Mouse (Mus musculus) brain, embryonic 14.5 days (tissue): Measurements from ENCODE around the gene Spag9. TPM values are rescaled to one million over a fixed set of nuclear protein-coding genes. Genes with fewer than 3 reads are reported as not detected.
A peak's percentile ranks its signal among the peaks of the same experiment; 100 is the strongest.

Experiments
- DNase-seq: peaks from one replicate; pipeline ENCODE4 v3.0.0-alpha.2; 2011; ENCODE audit warnings: low read depth
- CTCF ChIP-seq: fragments of 200-500 bp; IDR thresholded peaks from 2 replicates; pipeline ENCODE4 v1.5.1; 2012; ENCODE audit warnings: inconsistent platforms, mild to moderate bottlenecking, moderate library complexity, borderline replicate concordance; ENCODE audit not compliant: insufficient read depth, insufficient read length; ENCODE audit errors: extremely low read depth
- POLR2A ChIP-seq: fragments of 200-500 bp; IDR thresholded peaks from 2 replicates; pipeline ENCODE4 v1.6.1; 2012; ENCODE audit warnings: mild to moderate bottlenecking, inconsistent platforms, borderline replicate concordance; ENCODE audit not compliant: poor library complexity, insufficient read depth, insufficient read length, severe bottlenecking; ENCODE audit errors: extremely low read depth
- polyA plus RNA-seq: library from polyadenylated mRNA; depleted of rRNA; stranded (reverse); fragments of >200 nt; gene quantifications from 2 replicates; pipeline ENCODE4 v1.2.3, GENCODE M21; 2012

Gene Spag9
- polyA plus RNA-seq, 1 experiment, result 112 TPM

DNA sequence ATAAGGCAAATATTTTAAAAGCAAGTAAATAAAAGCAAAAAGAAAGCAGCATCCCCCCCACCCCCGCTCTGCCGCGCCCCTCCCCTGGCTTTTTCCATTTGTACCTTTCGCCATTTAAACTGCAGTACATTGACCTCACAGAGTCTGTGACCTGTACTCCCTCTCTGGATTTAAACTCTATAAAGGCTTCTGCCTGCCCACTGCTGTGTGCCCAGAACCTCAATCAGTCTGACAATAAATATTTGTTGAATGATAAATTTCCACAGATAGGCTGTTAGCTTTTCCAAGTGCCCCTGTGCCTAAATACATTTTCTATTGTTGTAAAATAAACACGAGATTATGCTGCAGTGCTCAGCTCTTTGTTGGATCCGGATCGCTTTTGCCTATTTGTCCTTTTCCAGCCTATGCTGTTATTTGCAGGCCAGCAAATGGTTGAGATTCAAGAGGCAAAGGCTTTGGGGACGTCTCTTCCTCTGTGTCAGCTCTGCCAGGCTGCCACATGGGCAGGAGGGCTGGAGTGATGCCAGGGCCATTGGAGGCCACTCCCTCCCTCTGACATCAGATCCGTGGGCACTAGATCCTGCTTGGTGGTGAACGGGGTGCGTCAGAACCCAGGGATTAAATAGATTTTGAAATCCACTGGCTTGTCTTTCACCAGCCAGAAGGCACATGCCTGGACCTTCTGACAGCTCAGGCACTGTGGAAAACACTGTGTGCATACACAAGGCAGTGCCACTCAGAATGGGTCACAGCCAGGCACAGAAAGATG lies 149.1 kb downstream of the Spag9 start:
- TF ChIP-seq POLR2A, result no peak
- TF ChIP-seq CTCF, result no peak
- DNase-seq, result peak; percentile 92

DNA sequence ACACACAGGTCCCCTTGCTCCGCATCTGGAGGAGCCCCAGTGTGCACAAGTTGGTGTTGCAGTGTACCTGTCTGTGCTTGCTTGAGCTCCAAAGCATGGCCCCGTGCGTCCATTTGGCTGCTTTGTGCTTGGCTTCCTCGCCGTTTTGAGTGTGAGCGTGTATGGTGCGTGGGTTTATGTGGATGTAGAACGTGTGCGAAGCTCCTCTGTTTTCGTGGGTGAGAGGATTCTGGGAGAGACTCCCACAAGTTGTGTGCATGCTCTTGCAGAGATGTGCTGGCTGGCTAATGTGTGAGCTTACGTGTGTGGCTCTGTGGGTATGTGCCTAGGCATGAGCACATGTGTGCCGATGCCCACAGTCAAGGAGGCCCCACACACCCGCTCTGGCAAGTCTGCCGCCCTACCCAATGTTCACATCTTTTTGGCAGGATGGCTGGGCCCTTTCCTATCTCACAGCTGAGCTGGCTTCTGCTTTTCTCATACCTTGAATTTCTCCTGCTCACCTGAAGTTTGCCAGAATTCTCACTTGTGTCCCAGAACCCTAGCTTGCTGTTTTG lies 150.2 kb downstream of the Spag9 start:
- no peak for DNase-seq
- no peak for TF ChIP-seq CTCF
- TF ChIP-seq POLR2A, result no peak

DNA sequence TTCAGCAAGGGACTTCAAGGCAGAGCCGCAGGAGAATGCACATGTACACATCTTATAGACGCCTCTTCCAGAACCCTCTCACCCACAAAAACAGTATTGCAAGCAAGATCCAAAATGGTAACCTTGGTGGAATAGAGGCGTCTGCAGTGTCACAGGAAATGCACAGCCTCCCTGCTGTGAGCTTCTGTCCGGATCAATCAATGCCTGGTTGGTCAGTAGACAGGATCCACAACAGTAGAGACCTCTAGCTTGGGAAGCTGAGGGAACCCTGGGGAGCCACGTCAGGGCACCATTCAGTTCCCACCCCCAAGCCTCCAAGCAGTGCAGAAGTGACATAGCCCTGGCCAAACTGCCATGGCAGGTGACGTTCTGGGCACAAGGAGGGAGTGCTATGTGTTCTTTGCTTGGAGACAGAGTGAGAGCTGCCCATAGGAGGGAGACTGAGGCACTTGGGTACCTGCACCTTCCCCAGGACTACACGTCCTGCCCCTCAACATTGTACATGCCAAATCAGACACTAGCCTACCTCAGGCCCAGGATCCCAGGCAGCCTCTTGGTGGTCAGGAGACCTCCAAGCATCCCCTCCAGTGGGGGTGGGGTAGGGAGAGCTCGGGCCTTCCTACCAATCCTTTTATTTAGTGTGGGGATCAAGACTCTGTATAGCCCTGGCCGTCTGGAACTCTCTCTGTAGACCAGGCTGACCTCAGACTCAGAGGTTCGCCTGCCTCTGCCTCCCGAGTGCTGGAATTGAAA lies 151.0 kb downstream of the Spag9 start:
- no peak for TF ChIP-seq POLR2A
- no peak for TF ChIP-seq CTCF
- no peak for DNase-seq

DNA sequence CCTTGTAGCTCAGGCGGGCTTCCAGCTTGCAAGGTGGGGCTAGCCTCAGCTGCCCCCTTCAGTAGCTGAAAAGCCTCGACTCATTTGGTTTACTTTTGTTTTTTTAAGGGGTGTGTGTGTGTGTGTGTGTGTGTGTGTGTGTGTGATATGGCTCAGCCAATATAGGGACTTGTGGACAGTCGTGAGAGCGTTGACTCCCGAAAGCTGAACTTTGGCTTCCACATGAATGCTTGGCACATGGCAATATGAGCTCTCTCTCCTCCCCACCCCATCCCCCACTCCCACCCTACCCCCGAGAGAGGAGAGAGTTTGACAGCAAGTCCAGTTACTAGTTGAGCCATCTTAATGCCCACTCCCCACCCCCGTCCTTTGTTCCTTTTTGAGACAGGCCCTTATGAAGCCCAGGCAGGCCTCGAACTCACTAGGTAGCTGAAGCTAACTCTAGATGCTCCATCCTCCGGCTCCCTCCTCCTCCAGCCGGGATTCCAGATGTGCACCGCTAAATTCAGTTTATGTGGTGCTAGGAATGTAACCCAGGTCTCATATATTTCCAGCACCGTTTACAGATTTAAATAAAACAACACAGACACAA lies 152.3 kb downstream of the Spag9 start:
- no peak for TF ChIP-seq CTCF
- no peak for DNase-seq

DNA sequence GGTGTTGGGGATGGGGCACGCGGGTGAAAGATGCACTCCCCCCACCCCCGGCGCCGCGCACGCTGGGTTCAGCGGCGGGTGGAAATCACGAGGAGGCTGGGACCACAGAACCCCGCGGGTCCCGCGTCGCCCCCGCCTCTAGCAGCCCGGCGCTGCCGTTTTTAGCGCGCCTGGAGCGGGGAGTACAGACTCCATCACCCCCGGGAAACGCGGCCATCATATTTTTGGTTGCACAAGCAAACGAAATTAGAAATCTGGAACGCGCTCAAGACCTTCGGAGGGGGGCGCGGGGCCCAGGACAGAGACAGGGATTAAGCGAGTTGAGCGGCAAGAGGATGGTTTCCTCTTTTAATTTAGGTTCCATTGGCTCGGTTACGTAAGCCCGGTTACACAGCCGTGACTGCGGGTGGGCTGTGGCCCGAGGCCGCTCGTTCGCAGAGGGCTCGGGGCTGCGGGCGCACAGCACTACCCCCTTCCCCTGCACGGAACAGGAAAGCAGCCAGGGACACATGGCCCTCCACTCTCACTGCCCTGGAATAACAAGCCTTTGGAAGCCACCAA lies 153.1 kb downstream of the Spag9 start:
- DNase-seq, result peak; percentile 78
- TF ChIP-seq CTCF (no peak), POLR2A (0 out of 2 replicates have a peak, but pooled peaks have one; percentile 8)

DNA sequence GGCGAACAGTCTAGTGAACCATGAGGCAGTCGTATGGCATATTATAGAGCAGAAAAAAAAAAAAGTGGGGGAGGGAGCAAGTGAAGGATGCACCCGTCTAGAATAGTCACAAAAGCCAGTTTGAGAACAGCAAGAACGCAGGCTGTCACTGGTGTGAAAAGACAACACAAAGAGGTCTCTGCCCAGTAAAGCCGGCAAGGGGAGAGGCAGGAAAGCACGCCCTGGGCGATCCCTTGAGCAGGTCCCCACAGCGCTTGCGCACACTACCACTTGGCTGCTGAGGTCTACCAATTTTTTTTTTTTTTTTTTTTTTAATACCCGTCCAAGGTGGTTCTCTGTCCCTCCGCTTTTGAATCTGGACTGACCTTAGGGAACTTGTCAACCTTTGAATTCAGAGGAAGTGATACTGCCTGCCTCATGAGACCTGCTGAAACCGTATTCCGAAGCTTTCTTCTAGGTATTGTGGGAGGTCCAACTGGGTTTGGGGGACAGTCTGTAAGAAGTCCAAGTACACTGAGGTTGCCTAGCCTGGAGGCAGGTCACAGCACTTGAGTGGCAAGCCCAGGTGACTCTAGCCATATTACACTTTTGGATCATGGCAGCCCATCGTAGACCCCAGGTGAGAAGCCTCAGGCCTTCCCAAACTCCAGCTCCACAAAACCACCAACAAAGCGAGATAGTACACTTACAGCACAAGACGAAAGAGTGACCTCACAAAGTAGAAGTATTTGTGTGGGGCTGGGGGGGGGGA lies 153.8 kb downstream of the Spag9 start:
- peak; percentile 87 for DNase-seq
- TF ChIP-seq POLR2A (0 out of 2 replicates have a peak, but pooled peaks have one; percentile 18), CTCF (no peak)

DNA sequence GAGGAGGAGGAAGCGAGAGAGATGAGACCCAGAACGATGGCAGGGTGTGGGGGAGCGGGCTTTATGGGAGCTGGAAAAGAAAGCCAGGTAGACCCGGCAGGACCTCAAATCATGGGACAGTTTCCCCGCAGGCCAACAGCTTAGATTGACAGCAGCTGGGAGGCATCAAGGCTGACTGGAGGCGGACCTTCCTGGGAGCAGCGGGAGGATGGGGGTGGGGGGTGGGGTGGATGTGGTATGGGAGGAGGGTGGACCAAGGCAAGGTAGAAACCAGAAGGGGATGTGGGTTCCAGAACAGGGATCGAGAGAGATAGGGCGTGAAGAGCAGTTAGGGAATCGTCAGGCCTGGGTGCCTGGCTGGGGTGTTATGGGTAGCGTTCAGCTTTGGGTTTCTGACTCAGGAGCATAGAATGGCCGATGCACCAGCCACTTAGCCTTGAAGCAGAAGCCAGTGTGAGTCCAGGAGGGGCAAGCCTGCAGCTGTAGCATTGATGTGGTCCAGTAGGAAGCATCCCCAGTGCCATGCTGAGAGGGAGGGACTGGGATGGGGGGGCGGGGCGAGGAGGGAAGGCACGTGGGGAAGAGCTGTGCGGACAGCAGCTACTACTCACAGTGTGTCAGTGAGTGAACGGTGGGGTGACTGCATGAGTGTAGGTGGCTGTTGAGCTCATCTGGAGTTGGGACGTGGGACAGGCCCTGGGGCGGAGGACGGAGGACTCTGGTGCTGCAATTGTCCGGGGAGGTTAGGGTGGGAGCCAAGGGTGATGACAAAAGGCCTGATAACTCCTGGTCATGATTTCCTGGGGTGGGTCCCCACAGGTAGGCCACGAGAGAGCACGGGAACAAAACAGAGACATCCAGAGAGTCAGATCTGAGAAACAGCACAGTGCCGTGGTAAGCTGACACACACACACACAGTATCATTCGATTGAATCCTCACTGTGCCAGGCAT lies 154.9 kb downstream of the Spag9 start:
- DNase-seq, result peak; percentile 26
- TF ChIP-seq CTCF (no peak), POLR2A (no peak)

DNA sequence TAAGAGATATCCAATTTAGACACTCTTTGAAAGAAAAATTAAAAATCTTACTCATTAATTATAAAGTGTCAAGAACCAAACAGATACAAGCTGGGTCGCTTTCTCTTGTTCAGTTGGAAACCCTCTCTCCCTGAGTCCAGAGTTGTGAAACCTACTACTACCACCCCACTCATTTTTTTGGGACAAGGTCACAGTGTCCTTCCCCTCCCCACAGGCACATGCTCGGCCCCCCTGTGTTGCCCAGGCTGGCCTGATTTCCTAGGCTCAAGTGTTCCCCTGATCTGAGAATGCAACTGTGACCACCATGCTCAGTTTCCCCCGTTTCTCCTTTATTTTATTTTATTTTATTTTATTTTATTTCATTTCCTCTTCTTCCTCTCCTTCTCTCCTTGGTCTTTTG lies 158.3 kb downstream of the Spag9 start:
- no peak for DNase-seq
- TF ChIP-seq CTCF (no peak), POLR2A (no peak)

DNA sequence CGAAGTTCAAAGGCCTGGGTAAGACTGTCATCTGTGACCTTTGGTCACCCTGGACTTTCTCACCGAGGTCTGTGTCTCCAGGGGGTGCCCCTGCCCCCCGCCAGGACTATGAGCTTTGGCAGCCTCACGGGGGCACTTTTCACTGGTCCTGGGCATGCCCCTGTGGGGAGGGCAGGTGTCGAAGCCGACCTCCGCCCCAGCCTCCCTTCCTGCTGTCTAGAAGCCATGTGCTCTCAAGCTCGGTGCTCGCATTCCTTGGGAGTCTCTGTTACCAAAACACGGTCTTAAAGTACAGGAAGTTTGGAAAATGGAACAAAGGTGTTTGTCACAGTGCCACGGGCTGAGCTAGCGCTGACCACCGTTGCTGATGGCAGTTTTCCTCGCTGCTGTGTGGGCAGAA lies 162.6 kb downstream of the Spag9 start:
- TF ChIP-seq CTCF (no peak), POLR2A (no peak)
- DNase-seq, result peak; percentile 32
